Mouse (Mus musculus) lung, adult 2 months (tissue): ENCODE results near the gene Ano10.

Source experiments
- CTCF ChIP-seq: fragments of 200-500 bp; IDR thresholded peaks from 2 replicates; pipeline ENCODE4 v1.5.1; 2011; ENCODE audit warnings: mild to moderate bottlenecking, low read length, control low read depth; ENCODE audit not compliant: insufficient read depth
- POLR2A ChIP-seq: fragments of 200-500 bp; IDR thresholded peaks from 2 replicates; pipeline ENCODE4 v1.6.1; 2011; ENCODE audit warnings: low read depth, mild to moderate bottlenecking, control low read depth, low read length, borderline replicate concordance; ENCODE audit errors: extremely low read depth

DNA sequence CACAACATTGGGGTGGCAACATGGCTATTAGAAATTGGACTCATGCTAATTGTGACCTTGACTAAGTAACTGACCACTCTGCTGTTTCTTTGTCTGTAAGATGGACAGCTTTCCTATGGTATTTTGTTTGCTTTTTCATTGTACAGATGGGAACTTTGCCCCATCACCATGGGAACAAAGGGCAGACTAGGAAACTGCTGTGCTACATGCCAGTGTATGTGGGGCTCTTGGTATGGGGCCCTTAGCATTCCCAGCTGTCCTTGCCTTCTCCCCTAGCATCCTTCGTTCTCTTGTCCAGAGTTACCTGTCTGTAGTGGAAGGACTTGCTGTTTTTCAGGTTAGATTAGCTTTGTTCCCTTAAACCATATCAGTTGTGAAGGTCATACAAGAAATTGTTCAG, 156.3 kb downstream of the Ano10 start:
- TF ChIP-seq CTCF (no peak), POLR2A (no peak)
